Mouse (Mus musculus): ENCODE measurements around the gene Foxp1.

DNA sequence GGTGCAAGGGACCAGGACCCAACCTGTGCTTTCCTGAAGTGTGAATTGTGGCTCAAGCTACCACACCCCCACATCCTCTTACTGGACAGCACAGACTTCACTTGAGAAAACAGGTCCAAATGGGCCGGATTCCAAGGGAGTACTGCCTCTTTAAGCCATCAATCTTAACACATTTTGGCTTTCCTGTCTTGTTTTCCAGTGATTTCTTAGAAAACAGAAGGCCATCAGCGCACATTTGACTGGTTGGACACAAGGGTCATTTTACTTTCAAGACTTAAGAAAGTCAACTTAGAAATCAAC lies 258.7 kb downstream of the Foxp1 start:
- TF ChIP-seq POLR2A (IDR thresholded peaks at IDR 0.05; ENCODE audit: insufficient read length, low read depth) (no peak), MYOD1 (IDR thresholded peaks at IDR 0.05; ENCODE audit: control insufficient read depth in 1 of 3, insufficient read length in 2 of 3, low read depth in 2 of 3) (no peak), CEBPB (IDR thresholded peaks at IDR 0.05; ENCODE audit: insufficient read depth, poor library complexity, severe bottlenecking) (no peak), REST (IDR thresholded peaks at IDR 0.05; ENCODE audit: insufficient read depth, insufficient read length) (no peak), MAX (IDR thresholded peaks at IDR 0.05; ENCODE audit: low read depth) (no peak), USF1 (IDR thresholded peaks at IDR 0.05; ENCODE audit: low read depth) (no peak)
